Mouse (Mus musculus): ENCODE measurements around the gene Rundc3a. TPM values are rescaled to one million over a fixed set of nuclear protein-coding genes. Genes with fewer than 3 reads are reported as not detected.
"Not testable (repeated sequence)": the region's sequence is repeated elsewhere in the genome, so short reads cannot be mapped to it uniquely, and the experiment has no call there.

Gene Rundc3a
- polyA plus RNA-seq, 1 experiment from 2014 or later: 5.3 TPM

- Histone ChIP-seq H3K4me2 (replicated peaks; ENCODE audit: low read depth) (no peak overlapping the region), H3K4me1 (replicated peaks; ENCODE audit: control insufficient read depth, insufficient read depth, low read length) (no peaks in the 10 kb centered on the region), H3K27me3 (replicated peaks; ENCODE audit: control insufficient read depth, insufficient read depth, low read length) (0 out of 2 replicates have a peak, but pooled peaks cover 2% of the 10 kb centered on the region), H3K9me3 (ENCODE audit: control insufficient read depth) (no peaks in the 10 kb centered on the region), H3K36me3 (ENCODE audit: control insufficient read depth, insufficient read depth) (no peaks in the 10 kb centered on the region), H3K9ac (ENCODE audit: low read depth, low read length) (no peak overlapping the region), H3K4me3 (ENCODE audit: low read depth, low read length) (no peak overlapping the region), H3K27ac (ENCODE audit: low read depth, low read length) (no peak overlapping the region)
- no peak for ATAC-seq
- no peak for TF ChIP-seq CTCF (IDR thresholded peaks at IDR 0.05; ENCODE audit: low read depth)
- WGBS: 62% methylated on average over 4 of the region's 4 CpGs
Measured at GRCm38 (mm10) chr11:102365699-102366098, 27.5 kb upstream of the Rundc3a start.

- not testable (repeated sequence) for ATAC-seq
Measured at GRCm38 (mm10) chr11:102366103-102366502, 27.1 kb upstream of the Rundc3a start, which contains the start of gene Slc4a1. Gene Slc4a1, minus strand, starts transcription at chr11:102366203.

GRCm38 (mm10) chr11:102367504-102368280, 25.5 kb upstream of the Rundc3a start:
- WGBS: 70% methylated on average over 9 of the region's 9 CpGs
- no peak for TF ChIP-seq CTCF (IDR thresholded peaks at IDR 0.05; ENCODE audit: low read depth)
- Histone ChIP-seq H3K9me3 (ENCODE audit: control insufficient read depth) (no peaks in the 10 kb centered on the region), H3K27me3 (replicated peaks; ENCODE audit: control insufficient read depth, insufficient read depth, low read length) (0 out of 2 replicates have a peak, but pooled peaks cover 2% of the 10 kb centered on the region), H3K4me3 (ENCODE audit: low read depth, low read length) (no peak overlapping the region), H3K4me2 (replicated peaks; ENCODE audit: low read depth) (no peak overlapping the region), H3K36me3 (ENCODE audit: control insufficient read depth, insufficient read depth) (no peaks in the 10 kb centered on the region), H3K4me1 (replicated peaks; ENCODE audit: control insufficient read depth, insufficient read depth, low read length) (no peaks in the 10 kb centered on the region), H3K27ac (ENCODE audit: low read depth, low read length) (no peak overlapping the region), H3K9ac (ENCODE audit: low read depth, low read length) (no peak overlapping the region)
- no peak for ATAC-seq

More at GRCm38 (mm10) chr11:102366103-102366502, 27.1 kb upstream of the Rundc3a start, which contains the start of gene Slc4a1:
- not testable (repeated sequence) for H3K36me3 ChIP-seq (ENCODE audit: control insufficient read depth, insufficient read depth); H3K9ac ChIP-seq (ENCODE audit: low read depth, low read length); H3K9me3 ChIP-seq (ENCODE audit: control insufficient read depth); H3K27ac ChIP-seq (ENCODE audit: low read depth, low read length); H3K4me3 ChIP-seq (ENCODE audit: low read depth, low read length); H3K4me1 ChIP-seq (replicated peaks; ENCODE audit: control insufficient read depth, insufficient read depth, low read length); H3K4me2 ChIP-seq (replicated peaks; ENCODE audit: low read depth); H3K27me3 ChIP-seq (replicated peaks; ENCODE audit: control insufficient read depth, insufficient read depth, low read length)
- WGBS: 82% methylated on average over 8 of the region's 8 CpGs

- Histone ChIP-seq H3K4me1 (replicated peaks; ENCODE audit: control insufficient read depth, insufficient read depth, low read length) (no peaks in the 10 kb centered on the region), H3K4me3 (ENCODE audit: low read depth, low read length) (no peak overlapping the region), H3K36me3 (ENCODE audit: control insufficient read depth, insufficient read depth) (no peaks in the 10 kb centered on the region), H3K27me3 (replicated peaks; ENCODE audit: control insufficient read depth, insufficient read depth, low read length) (0 out of 2 replicates have a peak, but pooled peaks cover 2% of the 10 kb centered on the region), H3K4me2 (replicated peaks; ENCODE audit: low read depth) (no peak overlapping the region), H3K9me3 (ENCODE audit: control insufficient read depth) (no peaks in the 10 kb centered on the region), H3K27ac (ENCODE audit: low read depth, low read length) (no peak overlapping the region), H3K9ac (ENCODE audit: low read depth, low read length) (no peak overlapping the region)
- no peak for TF ChIP-seq CTCF (IDR thresholded peaks at IDR 0.05; ENCODE audit: low read depth)
- no peak for ATAC-seq
- WGBS: 85% methylated on average over 5 of the region's 5 CpGs
Measured at GRCm38 (mm10) chr11:102368347-102368746, 24.9 kb upstream of the Rundc3a start.

GRCm38 (mm10) chr11:102369263-102369662, 23.9 kb upstream of the Rundc3a start:
- 0 out of 2 replicates have a peak, but pooled peaks cover 2% of the 10 kb centered on the region for H3K27me3 ChIP-seq (replicated peaks; ENCODE audit: control insufficient read depth, insufficient read depth, low read length)
- ATAC-seq: no peak
- H3K36me3 ChIP-seq (ENCODE audit: control insufficient read depth, insufficient read depth): no peaks in the 10 kb centered on the region
- H3K4me3 ChIP-seq (ENCODE audit: low read depth, low read length): no peak overlapping the region
- H3K4me1 ChIP-seq (replicated peaks; ENCODE audit: control insufficient read depth, insufficient read depth, low read length): no peaks in the 10 kb centered on the region
- 67% methylated on average over 4 of the region's 4 CpGs for WGBS
- no peak overlapping the region for H3K4me2 ChIP-seq (replicated peaks; ENCODE audit: low read depth)
- no peaks in the 10 kb centered on the region for H3K9me3 ChIP-seq (ENCODE audit: control insufficient read depth)
- no peak overlapping the region for H3K9ac ChIP-seq (ENCODE audit: low read depth, low read length)
- H3K27ac ChIP-seq (ENCODE audit: low read depth, low read length): no peak overlapping the region
- TF ChIP-seq CTCF (IDR thresholded peaks at IDR 0.05; ENCODE audit: low read depth): no peak

- H3K36me3 ChIP-seq (ENCODE audit: control insufficient read depth, insufficient read depth): no peaks in the 10 kb centered on the region
Measured at GRCm38 (mm10) chr11:102370285-102370684, 22.9 kb upstream of the Rundc3a start.

More at GRCm38 (mm10) chr11:102370285-102370684, 22.9 kb upstream of the Rundc3a start:
- TF ChIP-seq CTCF (IDR thresholded peaks at IDR 0.05; ENCODE audit: low read depth): no peak
- Histone ChIP-seq H3K9ac (ENCODE audit: low read depth, low read length) (no peak overlapping the region), H3K27me3 (replicated peaks; ENCODE audit: control insufficient read depth, insufficient read depth, low read length) (0 out of 2 replicates have a peak, but pooled peaks cover 2% of the 10 kb centered on the region), H3K9me3 (ENCODE audit: control insufficient read depth) (no peaks in the 10 kb centered on the region), H3K4me2 (replicated peaks; ENCODE audit: low read depth) (no peak overlapping the region), H3K27ac (ENCODE audit: low read depth, low read length) (no peak overlapping the region), H3K4me3 (ENCODE audit: low read depth, low read length) (no peak overlapping the region), H3K4me1 (replicated peaks; ENCODE audit: control insufficient read depth, insufficient read depth, low read length) (0 out of 2 replicates have a peak, but pooled peaks cover 1% of the 10 kb centered on the region)
- ATAC-seq: no peak
- 44% methylated on average over 7 of the region's 7 CpGs for WGBS

Data from intestine, postnatal 0 days (tissue).